8 mouse cellular contexts compared by ENCODE assay signal in genomic region chr5:99247915-99248314, GRCm38 (mm10).
A peak's percentile ranks its signal among the peaks of the same experiment; 100 is the strongest.
DNase-seq lines count a peak whose midpoint lies in the region; ATAC-seq and TF ChIP-seq lines count a peak whose summit lies in the region.

No protein-coding gene starts in this region.

- no peak for ATAC-seq in CD4-positive, CD25-positive, alpha-beta regulatory T cell, adult 4 months
- ATAC-seq in hindbrain, postnatal 0 days = no peak
- no peak for ATAC-seq in hindbrain, embryonic 14.5 days (ENCODE audit: low FRiP score)

- TF ChIP-seq CTCF in hindbrain, postnatal 0 days (IDR thresholded peaks at IDR 0.05; ENCODE audit: low read depth) = 0 out of 2 replicates have a peak, but pooled peaks have one; percentile 14

- H3K9ac ChIP-seq in hindbrain, postnatal 0 days (replicated peaks; ENCODE audit: low read length) = no peak overlapping the region
- no peak overlapping the region for H3K9ac ChIP-seq in hindbrain, embryonic 14.5 days

- WGBS in hindbrain, postnatal 0 days = 89% methylated on average over 6 of the region's 6 CpGs
- WGBS in hindbrain, embryonic 14.5 days = 87% methylated on average over 6 of the region's 6 CpGs

- no peak overlapping the region for H3K27ac ChIP-seq in hindbrain, postnatal 0 days
- no peak overlapping the region for H3K27ac ChIP-seq in hindbrain, embryonic 14.5 days

- H3K36me3 ChIP-seq in hindbrain, postnatal 0 days (ENCODE audit: insufficient read depth, low read length) = no peaks in the 10 kb centered on the region
- H3K36me3 ChIP-seq in hindbrain, embryonic 14.5 days (replicated peaks; ENCODE audit: control insufficient read depth, insufficient read depth) = no peaks in the 10 kb centered on the region

- H3K9me3 ChIP-seq in hindbrain, postnatal 0 days (ENCODE audit: low read length) = no peaks in the 10 kb centered on the region
- no peaks in the 10 kb centered on the region for H3K9me3 ChIP-seq in hindbrain, embryonic 14.5 days (ENCODE audit: control insufficient read depth, low read length)

- H3K4me2 ChIP-seq in hindbrain, postnatal 0 days (ENCODE audit: low read depth, low read length) = no peak overlapping the region
- H3K4me2 ChIP-seq in hindbrain, embryonic 14.5 days (replicated peaks) = no peak overlapping the region; the same call in 1 of the 2 replicates

- intact Hi-C loops in gastrocnemius, postnatal 36 days (cut with DNase I) = loop anchor here (2.0 to 10.0 kb wide), 2 partner anchors 331 to 457 kb away; no protein-coding TSS in a partner anchor

- 0 out of 2 replicates have a peak, but pooled peaks cover 10% of the 10 kb centered on the region for H3K4me1 ChIP-seq in hindbrain, postnatal 0 days (ENCODE audit: insufficient read depth, low read length)
- peaks cover 24% of the 10 kb centered on the region for H3K4me1 ChIP-seq in hindbrain, embryonic 14.5 days (replicated peaks; ENCODE audit: control insufficient read depth, insufficient read depth, low read length)

- no peak overlapping the region for H3K4me3 ChIP-seq in hindbrain, postnatal 0 days (ENCODE audit: low read length)
- no peak overlapping the region for H3K4me3 ChIP-seq in hindbrain, embryonic 14.5 days (replicated peaks; ENCODE audit: low read length)

- peak; percentile 62 for DNase-seq in CD4-positive, CD25-positive, alpha-beta regulatory T cell, adult 2 months (ENCODE audit: low read depth, low spot score)
- no peak for DNase-seq in hindbrain, postnatal 0 days (ENCODE audit: low spot score)
- no peak for DNase-seq in hindbrain, embryonic 14.5 days (ENCODE audit: low spot score)
- peak; percentile 24 for DNase-seq in 3T3-L1 (ENCODE audit: low read depth, low spot score)
- peak; percentile 47 for DNase-seq in induced T-regulatory cell, adult 2 months (ENCODE audit: low read depth)
- no peak for DNase-seq in adrenal gland, postnatal 4 days (ENCODE audit: low spot score in 2 of 2)
- DNase-seq in gastrocnemius, postnatal 36 days = no peak

- H3K27me3 ChIP-seq in hindbrain, postnatal 0 days (ENCODE audit: insufficient read depth, low read length) = no peaks in the 10 kb centered on the region
- no peaks in the 10 kb centered on the region for H3K27me3 ChIP-seq in hindbrain, embryonic 14.5 days (ENCODE audit: control insufficient read depth, insufficient read depth, low read length)

Comparison
In these comparisons a context has a peak if more than half of its experiments do, and no peak if none do; other contexts are left out.
1. DNase-seq: peak in CD4-positive, CD25-positive, alpha-beta regulatory T cell, adult 2 months (single experiment), 3T3-L1 (single experiment) and induced T-regulatory cell, adult 2 months (single experiment); none in hindbrain, postnatal 0 days (single experiment), hindbrain, embryonic 14.5 days (single experiment), adrenal gland, postnatal 4 days (0 of 2) and gastrocnemius, postnatal 36 days (0 of 2).